Mouse (Mus musculus): ENCODE results near the gene Ndufa11.
A peak's percentile ranks its signal among the peaks of the same experiment; 100 is the strongest.

Ndufa11 gene

GRCm38 (mm10) chr17:56761991-56762410 is 44.4 kb downstream of the Ndufa11 start:
- peak; percentile 89 for DNase-seq

GRCm38 (mm10) chr17:56762769-56763731 is 45.5 kb downstream of the Ndufa11 start:
- no peak for DNase-seq

GRCm38 (mm10) chr17:56763741-56764250 is 46.2 kb downstream of the Ndufa11 start:
- DNase-seq, result no peak

- peak; percentile 93 for DNase-seq
These were observed 47.1 kb downstream of the Ndufa11 start, which contains the start of gene Dus3l for GRCm38 (mm10) chr17:56764474-56765354. TSS of gene Dus3l (plus strand) at chr17:56764757.

- no peak for DNase-seq
These were observed 47.9 kb downstream of the Ndufa11 start for GRCm38 (mm10) chr17:56765431-56765830.

- no peak for DNase-seq
These were observed 49.3 kb downstream of the Ndufa11 start for GRCm38 (mm10) chr17:56766631-56767405.

GRCm38 (mm10) chr17:56767531-56768135 is 50.1 kb downstream of the Ndufa11 start:
- no peak for DNase-seq

GRCm38 (mm10) chr17:56768941-56769340 is 51.4 kb downstream of the Ndufa11 start:
- no peak for DNase-seq

- no peak for DNase-seq
These were observed 52.4 kb downstream of the Ndufa11 start, which contains the start of gene Prr22 for GRCm38 (mm10) chr17:56769950-56770349. TSS of gene Prr22 (plus strand) at chr17:56770250.

Measured in layer of hippocampus, adult 9-11 months (tissue).